Mouse (Mus musculus) mesoderm, embryonic 11.5 days (tissue): ENCODE results near the gene Armcx1.
"Not testable (repeated sequence)": the region's sequence is repeated elsewhere in the genome, so short reads cannot be mapped to it uniquely, and the experiment has no call there.

Experiments used
- DNase-seq: peaks from one replicate; pipeline ENCODE4 v3.0.0-alpha.2; 2012; ENCODE audit warnings: low read depth, low spot score

Armcx1 gene

GRCm38 (mm10) chrX:134757293-134757995 lies 39.7 kb downstream of the Armcx1 start:
- DNase-seq = no peak

GRCm38 (mm10) chrX:134763428-134764198 lies 45.9 kb downstream of the Armcx1 start:
- DNase-seq = not testable (repeated sequence)
